Mouse (Mus musculus) thymus, adult 2 months (tissue): ENCODE measurements around the gene Atxn7. TPM values are rescaled to one million over a fixed set of nuclear protein-coding genes. Genes with fewer than 3 reads are reported as not detected.

ENCODE experiments used
- DNase-seq: peaks from one replicate; pipeline ENCODE4 v3.0.0; 2021
- H3K27ac ChIP-seq: fragments of 200-500 bp; 2 replicates; pipeline ENCODE4 v1.5.1; 2012; ENCODE audit warnings: low read length, control low read depth; ENCODE audit not compliant: control insufficient read depth, insufficient read depth
- H3K27me3 ChIP-seq: fragments of 200-500 bp; 2 replicates; pipeline ENCODE4 v1.6.1; 2012; ENCODE audit warnings: mild to moderate bottlenecking, low read length, moderate library complexity, mixed read lengths; ENCODE audit not compliant: control insufficient read depth, insufficient read depth
- H3K36me3 ChIP-seq: fragments of 200-500 bp; 2 replicates; pipeline ENCODE4 v1.6.1; 2012; ENCODE audit warnings: mild to moderate bottlenecking, low read length, moderate library complexity; ENCODE audit not compliant: control insufficient read depth, insufficient read depth
- H3K4me1 ChIP-seq: fragments of 200-500 bp; replicated peaks from 2 replicates; pipeline ENCODE4 v1.6.1; 2012; ENCODE audit warnings: low read length; ENCODE audit not compliant: control insufficient read depth, insufficient read depth
- H3K4me3 ChIP-seq: fragments of 200-500 bp; 2 replicates; pipeline ENCODE4 v1.5.1; 2012; ENCODE audit warnings: mild to moderate bottlenecking, low read length, control low read depth, moderate library complexity; ENCODE audit not compliant: control insufficient read depth, insufficient read depth
- CTCF ChIP-seq: fragments of 200-500 bp; IDR thresholded peaks from 2 replicates; pipeline ENCODE4 v1.5.1; 2012; ENCODE audit warnings: mild to moderate bottlenecking, control low read depth, low read length, moderate library complexity, borderline replicate concordance; ENCODE audit not compliant: control insufficient read depth, poor library complexity, insufficient read depth; ENCODE audit errors: extremely low read depth
- POLR2A ChIP-seq: fragments of 200-500 bp; IDR thresholded peaks from 2 replicates; pipeline ENCODE4 v1.6.1; 2012; ENCODE audit warnings: mild to moderate bottlenecking, low read length, control low read depth, moderate library complexity; ENCODE audit not compliant: control insufficient read depth, poor library complexity, insufficient read depth; ENCODE audit errors: extremely low read depth
- WGBS: fragments of 180-500 bp; shearing (Covaris S2); methylation state at CpG from one replicate; pipeline ENCODE4 v1.1.7; 2018; 5-methylcytosine and 5-hydroxymethylcytosine counted together
- polyA plus RNA-seq: library from polyadenylated mRNA; depleted of rRNA; stranded (reverse); fragments of >200 nt; gene quantifications from 2 replicates; pipeline ENCODE4 v1.2.3, GENCODE M21; 2012

The Atxn7 gene
- polyA plus RNA-seq, 1 experiment: 55.1 TPM

DNA sequence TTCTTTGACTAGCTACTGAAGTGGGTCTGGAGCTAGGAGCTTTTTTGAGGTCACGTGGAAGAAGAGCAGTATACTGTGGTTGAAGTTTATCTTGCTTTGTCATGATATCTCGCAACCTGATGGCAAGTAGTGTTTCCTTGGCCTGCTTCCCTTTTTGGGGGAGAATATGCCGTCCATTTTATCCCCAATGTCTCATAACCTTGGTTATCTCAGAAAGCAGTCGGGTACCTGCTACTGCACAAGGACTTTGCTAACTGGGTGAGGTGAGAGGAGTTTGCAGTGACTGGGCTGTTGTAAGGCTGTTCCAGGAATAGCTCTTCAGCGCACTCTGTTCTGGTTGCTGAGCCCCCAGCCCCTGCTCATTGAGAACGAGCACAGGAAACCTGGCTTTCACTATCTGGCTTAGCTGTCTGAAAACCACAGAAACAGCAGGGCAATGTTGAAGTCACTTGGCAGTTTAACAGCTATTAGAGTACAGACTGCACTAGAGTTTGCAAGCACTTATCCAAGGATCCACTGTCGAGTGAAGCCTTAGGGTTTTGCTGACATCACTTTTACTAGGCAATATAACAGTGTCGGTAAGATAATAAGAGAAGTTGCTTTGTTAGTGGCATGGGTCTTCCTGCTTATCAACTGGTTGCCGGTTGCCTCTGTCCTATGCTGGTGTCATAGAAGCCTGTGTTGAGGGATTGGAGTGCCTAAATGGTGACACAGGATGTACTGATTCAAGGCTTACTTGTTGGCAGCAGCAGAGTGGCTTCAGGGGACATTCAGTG, 127.0 kb downstream of the Atxn7 start:
- Histone ChIP-seq H3K27ac (peak overlapping the region; percentile 13; the same call in 1 of the 2 replicates), H3K4me3 (no peak overlapping the region), H3K27me3 (no peaks in the 10 kb centered on the region), H3K4me1 (peaks cover 15% of the 10 kb centered on the region), H3K36me3 (peaks cover 7% of the 10 kb centered on the region)
- TF ChIP-seq CTCF (no peak), POLR2A (no peak)
- peak; percentile 21 for DNase-seq
- 8% methylated on average over 9 of the region's 9 CpGs for WGBS

DNA sequence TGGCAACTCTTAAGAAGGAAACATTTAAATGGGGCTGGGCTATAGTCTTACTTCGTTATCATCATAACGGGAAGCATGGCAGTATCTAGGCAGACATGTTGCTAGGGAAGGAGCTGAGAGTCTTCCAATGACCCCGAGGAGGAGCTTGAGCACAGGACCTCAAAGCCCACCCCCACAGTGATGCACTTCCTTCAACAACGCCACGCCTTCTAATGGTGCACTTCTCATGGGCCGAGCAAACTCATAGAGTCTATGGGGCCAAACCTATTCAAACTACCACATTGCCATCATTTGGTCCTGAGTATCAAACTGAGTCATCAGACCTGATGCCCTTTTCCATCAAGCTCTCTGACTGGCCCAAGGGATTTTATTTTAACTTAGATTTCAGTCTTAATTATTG, 129.3 kb downstream of the Atxn7 start:
- H3K4me3 ChIP-seq: no peak overlapping the region
- peaks cover 7% of the 10 kb centered on the region for H3K36me3 ChIP-seq
- 95% methylated on average over 6 of the region's 6 CpGs for WGBS
- no peaks in the 10 kb centered on the region for H3K27me3 ChIP-seq
- peaks cover 16% of the 10 kb centered on the region for H3K4me1 ChIP-seq
- no peak for TF ChIP-seq CTCF
- no peak for TF ChIP-seq POLR2A
- no peak overlapping the region for H3K27ac ChIP-seq
- no peak for DNase-seq

DNA sequence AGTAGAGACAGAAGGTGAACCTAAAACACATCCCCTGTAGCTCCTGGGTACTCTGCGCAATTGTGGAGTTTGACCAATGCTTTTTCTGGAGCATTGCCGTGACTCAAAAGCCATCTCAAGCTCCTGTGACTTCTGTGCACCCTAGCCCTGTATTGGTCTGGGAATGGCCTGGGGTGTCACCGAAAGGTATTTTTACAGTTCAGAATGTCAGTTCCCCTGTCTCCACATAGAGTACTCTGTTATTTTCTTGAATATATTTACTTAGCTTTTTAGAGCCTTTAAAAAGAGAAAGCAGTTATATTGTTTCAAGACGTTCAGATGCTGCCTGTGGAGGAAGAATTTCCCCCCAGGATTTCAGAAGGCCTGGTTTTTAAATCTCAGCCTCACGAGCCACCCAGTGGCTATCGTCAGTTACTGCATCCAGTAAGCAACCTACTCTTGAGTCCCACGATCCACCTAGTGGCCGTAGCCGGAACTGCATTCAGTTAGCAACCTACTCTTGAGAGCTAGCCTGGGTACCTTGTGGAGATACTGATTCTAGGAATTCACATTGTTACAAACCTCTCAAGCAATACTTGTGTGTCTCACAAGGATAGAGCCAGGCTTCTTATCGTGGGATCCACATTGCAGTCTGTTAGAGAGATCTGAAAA, 137.2 kb downstream of the Atxn7 start:
- 0 out of 2 replicates have a peak, but pooled peaks cover 2% of the 10 kb centered on the region for H3K4me1 ChIP-seq
- H3K27ac ChIP-seq: no peak overlapping the region
- H3K4me3 ChIP-seq: no peak overlapping the region
- 33% methylated on average over 10 of the region's 10 CpGs for WGBS
- H3K27me3 ChIP-seq: no peaks in the 10 kb centered on the region
- DNase-seq: peak; percentile 87
- TF ChIP-seq POLR2A: no peak
- no peak; the same call in 1 of the 2 replicates for TF ChIP-seq CTCF
- peaks cover 12% of the 10 kb centered on the region for H3K36me3 ChIP-seq

DNA sequence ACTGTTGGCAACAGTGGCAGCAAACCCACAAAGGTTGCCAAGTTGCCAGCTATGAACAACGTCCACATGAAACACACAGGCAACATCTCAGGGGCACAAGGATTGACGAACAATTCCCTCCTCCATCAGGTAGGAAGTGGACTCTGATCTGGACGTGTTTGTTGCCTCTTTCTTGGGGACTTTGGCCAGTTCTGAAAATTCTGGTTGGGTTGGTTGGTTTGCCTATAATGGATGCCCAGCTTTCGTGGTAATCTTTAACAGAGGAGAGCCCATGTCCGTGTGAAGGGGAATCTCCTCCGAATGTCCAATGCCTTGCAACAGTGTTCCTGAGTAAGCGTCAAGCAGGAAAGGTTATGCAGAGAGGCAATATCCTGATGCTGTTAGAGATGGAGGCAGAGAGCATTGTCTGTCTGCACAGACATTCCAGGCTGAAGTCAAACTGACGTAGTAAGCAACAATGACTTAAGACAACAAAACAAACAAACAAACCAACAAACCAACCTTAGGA, 139.6 kb downstream of the Atxn7 start:
- no peak overlapping the region for H3K27ac ChIP-seq
- TF ChIP-seq CTCF (no peak), POLR2A (no peak)

DNA sequence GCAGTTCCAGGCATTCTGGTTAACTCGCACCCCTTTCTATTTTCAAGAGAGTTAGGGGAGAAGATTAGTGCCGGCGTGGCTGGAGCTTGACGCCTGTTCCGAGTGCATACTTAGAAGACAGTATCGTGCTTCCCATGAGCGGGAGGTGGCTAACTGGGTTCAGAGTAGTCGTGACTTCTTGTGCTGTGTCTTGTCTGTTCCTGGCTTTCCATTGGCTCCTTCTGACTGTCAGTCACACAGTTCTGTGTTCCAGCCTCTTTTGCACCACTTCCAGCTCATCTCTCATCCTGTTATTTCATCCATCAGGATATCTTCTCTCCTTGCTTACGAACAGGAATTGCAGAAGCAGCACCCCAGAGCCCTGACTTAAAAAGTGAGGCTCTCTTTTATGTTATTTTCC, 140.1 kb downstream of the Atxn7 start:
- H3K27ac ChIP-seq: no peak overlapping the region
- no peak for DNase-seq
- WGBS: 96% methylated on average over 9 of the region's 9 CpGs
- peaks cover 17% of the 10 kb centered on the region for H3K36me3 ChIP-seq
- no peaks in the 10 kb centered on the region for H3K4me1 ChIP-seq
- H3K27me3 ChIP-seq: no peaks in the 10 kb centered on the region
- TF ChIP-seq POLR2A: no peak
- no peak for TF ChIP-seq CTCF
- H3K4me3 ChIP-seq: no peak overlapping the region

More for the DNA sequence above, 139.6 kb downstream of the Atxn7 start:
- H3K4me1 ChIP-seq: no peaks in the 10 kb centered on the region
- no peaks in the 10 kb centered on the region for H3K27me3 ChIP-seq
- WGBS: 95% methylated on average over 8 of the region's 8 CpGs
- H3K36me3 ChIP-seq: peaks cover 17% of the 10 kb centered on the region
- no peak for DNase-seq
- H3K4me3 ChIP-seq: no peak overlapping the region

DNA sequence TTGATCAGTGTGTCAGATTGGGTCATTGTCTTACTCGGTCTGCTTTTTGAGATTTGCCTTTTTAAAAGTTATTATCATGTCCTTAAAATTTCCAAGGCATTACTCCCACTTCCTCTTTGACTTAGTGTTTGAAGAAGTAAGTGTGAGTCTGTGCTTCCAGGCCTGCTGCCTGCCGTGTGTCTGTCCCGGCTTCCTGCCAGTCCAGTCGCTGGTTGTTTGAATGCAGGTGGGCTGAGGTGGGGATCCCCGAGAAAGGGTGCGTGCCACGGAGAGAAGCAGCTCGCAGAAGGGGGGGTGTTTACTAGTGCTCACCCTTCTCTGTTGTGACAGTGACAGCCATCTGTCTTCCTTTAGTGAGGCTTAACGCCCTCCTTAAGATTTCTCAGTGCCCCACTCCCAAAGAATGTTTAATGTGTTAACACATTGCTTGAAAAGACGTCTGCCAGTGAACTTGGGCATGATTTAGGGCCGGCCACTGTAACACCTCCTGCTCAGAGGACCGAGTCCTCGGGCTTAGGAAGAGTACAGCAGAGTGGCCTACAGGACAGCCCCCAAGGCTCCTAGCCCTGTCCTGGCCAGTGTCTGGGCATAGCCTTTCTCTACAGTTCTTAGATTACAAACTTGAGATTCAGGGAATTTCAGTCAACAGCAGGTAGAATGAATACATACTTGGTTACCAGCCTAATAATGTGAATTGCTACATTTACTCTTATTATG, 143.1 kb downstream of the Atxn7 start:
- peaks cover 17% of the 10 kb centered on the region for H3K36me3 ChIP-seq
- H3K4me3 ChIP-seq: no peak overlapping the region
- WGBS: 90% methylated on average over 13 of the region's 13 CpGs
- no peak for TF ChIP-seq POLR2A
- no peak for TF ChIP-seq CTCF
- H3K4me1 ChIP-seq: no peaks in the 10 kb centered on the region
- H3K27me3 ChIP-seq: no peaks in the 10 kb centered on the region
- H3K27ac ChIP-seq: no peak overlapping the region
- DNase-seq: no peak
